Mouse (Mus musculus) E14TG2a.4 (cell line): ENCODE data around the gene Klrb1f.

Source experiments
- H3K27me3 ChIP-seq: 2 replicates; pipeline ENCODE4 v1.6.1; 2014; ENCODE audit warnings: low read length, control low read depth; ENCODE audit not compliant: insufficient read depth
- H3K36me3 ChIP-seq: 2 replicates; pipeline ENCODE4 v1.6.1; 2014; ENCODE audit warnings: low read length, control low read depth; ENCODE audit not compliant: insufficient read depth
- H3K4me1 ChIP-seq: replicated peaks from 2 replicates; pipeline ENCODE4 v1.6.1; 2014; ENCODE audit warnings: low read depth, low read length, control low read depth
- H3K4me3 ChIP-seq: replicated peaks from 2 replicates; pipeline ENCODE4 v1.5.1; 2014; ENCODE audit warnings: mild to moderate bottlenecking, low read length
- H3K9me3 ChIP-seq: 2 replicates; pipeline ENCODE4 v1.6.1; 2014; ENCODE audit warnings: low read length, control low read depth
- CTCF ChIP-seq: conservative IDR thresholded peaks from 2 replicates; pipeline ENCODE4 v1.5.1; 2014; ENCODE audit warnings: low read length
- NANOG ChIP-seq: IDR thresholded peaks from 2 replicates; pipeline ENCODE4 v1.6.1; 2014; ENCODE audit warnings: borderline replicate concordance, low read length, mixed read lengths
- POU5F1 ChIP-seq: IDR thresholded peaks from 2 replicates; pipeline ENCODE4 v1.6.1; 2014; ENCODE audit warnings: low read length, borderline replicate concordance

Klrb1f gene

DNA sequence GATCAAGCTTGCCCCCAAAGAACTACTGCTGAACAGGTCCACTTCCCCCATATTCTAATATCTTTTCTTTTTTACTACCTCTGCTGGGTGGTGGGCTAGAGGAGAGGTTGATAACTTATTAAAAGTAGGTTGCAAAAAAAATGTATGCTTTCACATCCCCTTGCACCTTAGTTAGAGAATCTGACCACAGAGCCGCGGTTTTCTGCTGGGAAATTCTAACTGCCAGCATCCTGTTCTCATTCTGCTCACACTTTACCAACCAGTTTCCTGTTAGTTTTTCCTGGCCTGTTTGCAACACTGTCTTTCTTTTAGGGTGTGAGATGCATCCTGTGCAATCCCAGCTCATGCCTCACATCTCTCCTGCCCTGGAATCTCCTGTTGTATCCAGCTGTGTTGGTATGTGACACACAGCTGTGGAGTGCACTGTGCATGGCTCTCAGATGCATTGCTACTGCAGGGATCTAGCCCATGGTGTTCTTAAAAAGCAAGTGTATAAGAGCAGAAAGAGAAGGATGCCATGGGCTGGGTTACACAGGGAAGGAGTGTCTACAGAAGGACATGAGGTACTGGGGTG lies 8.7 kb upstream of the Klrb1f start:
- H3K4me3 ChIP-seq = no peak overlapping the region
- H3K4me1 ChIP-seq = no peaks in the 10 kb centered on the region
- no peaks in the 10 kb centered on the region for H3K36me3 ChIP-seq
- peaks cover 7% of the 10 kb centered on the region; the same call in 1 of the 2 replicates for H3K9me3 ChIP-seq
- no peak for TF ChIP-seq NANOG
- no peak for TF ChIP-seq CTCF
- no peak for TF ChIP-seq POU5F1
- H3K27me3 ChIP-seq = no peaks in the 10 kb centered on the region

DNA sequence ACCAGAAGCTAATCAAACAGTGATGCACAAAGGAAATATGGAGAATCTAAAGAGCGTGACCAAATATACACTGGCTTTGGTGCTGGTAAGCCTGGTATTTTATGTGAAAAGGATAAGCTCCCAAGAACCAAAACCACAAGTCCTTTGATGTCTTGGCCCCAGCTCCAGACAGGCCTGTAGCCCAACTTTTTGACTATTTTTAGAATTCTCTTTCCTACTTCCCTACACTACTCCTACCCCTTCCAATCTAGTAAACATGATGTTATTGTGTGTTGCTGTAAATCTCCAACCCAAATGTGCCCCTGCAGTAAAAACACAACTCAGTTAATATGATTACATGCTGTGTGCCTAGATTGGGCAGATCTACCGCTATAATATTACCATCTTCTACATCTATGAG lies 4.2 kb upstream of the Klrb1f start:
- peaks cover 20% of the 10 kb centered on the region for H3K9me3 ChIP-seq
- H3K4me3 ChIP-seq = no peak overlapping the region
- no peaks in the 10 kb centered on the region for H3K36me3 ChIP-seq
- no peaks in the 10 kb centered on the region for H3K27me3 ChIP-seq
- H3K4me1 ChIP-seq = no peaks in the 10 kb centered on the region
- TF ChIP-seq POU5F1 (no peak), CTCF (no peak), NANOG (no peak)

DNA sequence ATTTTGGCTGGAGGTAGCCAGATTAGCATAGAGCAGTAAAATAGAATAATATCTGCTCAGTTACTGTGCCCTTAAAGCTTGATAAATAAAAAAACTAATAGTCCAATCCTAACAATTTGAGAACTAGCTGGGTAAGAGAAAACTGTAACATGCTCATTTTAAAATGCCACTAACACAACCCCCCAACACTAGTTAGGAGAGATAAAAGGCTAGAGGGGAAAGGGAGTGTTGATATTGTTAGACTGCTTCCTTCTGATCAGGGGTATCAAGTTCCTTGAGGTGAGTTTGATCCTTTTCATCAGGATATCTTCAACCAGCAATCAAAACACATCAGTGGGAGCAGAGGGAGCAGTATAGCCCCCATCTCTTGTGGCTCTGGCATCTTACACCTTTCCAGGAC lies 3.2 kb upstream of the Klrb1f start:
- Histone ChIP-seq H3K4me1 (no peaks in the 10 kb centered on the region), H3K27me3 (no peaks in the 10 kb centered on the region), H3K4me3 (no peak overlapping the region), H3K9me3 (peaks cover 20% of the 10 kb centered on the region), H3K36me3 (no peaks in the 10 kb centered on the region)
- TF ChIP-seq NANOG = no peak
- no peak for TF ChIP-seq POU5F1
- TF ChIP-seq CTCF = no peak

DNA sequence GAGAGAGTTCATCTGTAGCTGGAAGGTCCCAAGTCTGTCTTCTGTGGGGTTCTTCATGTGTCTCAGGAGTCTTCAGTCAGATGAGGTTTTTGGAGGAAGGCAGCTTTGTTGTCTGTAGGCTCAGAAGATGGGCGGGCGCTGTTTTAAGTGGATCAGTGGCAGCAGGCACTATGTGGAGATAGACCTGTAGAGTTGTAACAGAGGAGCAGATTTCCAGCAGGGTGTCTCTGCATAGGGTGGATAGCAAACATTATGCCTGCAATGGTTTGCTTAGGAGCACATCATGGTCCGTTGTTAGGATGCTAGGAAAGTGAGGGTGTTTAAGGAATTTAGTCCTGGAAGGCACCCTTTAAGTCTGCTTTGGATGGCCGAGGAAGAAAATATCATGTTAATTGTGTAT lies 2.7 kb downstream of the Klrb1f start:
- Histone ChIP-seq H3K4me1 (no peaks in the 10 kb centered on the region), H3K9me3 (peaks cover 6% of the 10 kb centered on the region; the same call in 1 of the 2 replicates), H3K36me3 (no peaks in the 10 kb centered on the region), H3K4me3 (no peak overlapping the region), H3K27me3 (no peaks in the 10 kb centered on the region)
- TF ChIP-seq CTCF = no peak
- no peak for TF ChIP-seq NANOG
- TF ChIP-seq POU5F1 = no peak

DNA sequence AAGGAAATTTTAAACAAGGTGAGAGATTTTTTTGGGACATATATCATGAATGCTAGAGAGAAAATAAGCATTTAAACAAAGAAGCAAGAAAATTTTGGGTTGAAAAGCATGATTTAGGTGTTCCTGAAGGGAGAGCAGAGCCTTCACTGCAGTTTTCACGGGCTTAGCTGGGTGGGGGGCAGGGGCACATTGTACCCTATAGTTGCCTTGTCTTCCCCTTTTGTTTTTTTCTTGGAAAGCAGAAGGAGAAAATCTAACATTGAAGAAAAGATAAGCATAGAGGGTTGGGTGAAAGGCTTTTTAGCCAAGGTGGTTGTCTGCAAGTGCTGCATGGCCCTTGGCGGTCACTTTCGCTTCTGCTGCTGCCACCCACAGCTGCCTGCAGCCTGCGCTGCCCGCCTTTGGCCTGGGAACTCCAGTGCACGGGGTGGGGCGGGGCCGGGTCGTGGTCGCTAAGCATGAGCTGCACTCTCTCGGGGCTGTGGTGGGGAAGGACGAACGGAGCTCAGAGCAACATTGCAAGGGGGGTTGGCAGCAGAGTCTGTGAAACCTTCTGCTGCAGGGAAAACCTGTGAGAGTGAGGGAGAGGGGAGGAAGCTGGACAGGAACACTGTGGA lies 3.3 kb downstream of the Klrb1f start:
- no peak for TF ChIP-seq NANOG
- Histone ChIP-seq H3K4me3 (0 out of 2 replicates have a peak overlapping the region, but pooled peaks have one; percentile 13), H3K27me3 (no peaks in the 10 kb centered on the region)

DNA sequence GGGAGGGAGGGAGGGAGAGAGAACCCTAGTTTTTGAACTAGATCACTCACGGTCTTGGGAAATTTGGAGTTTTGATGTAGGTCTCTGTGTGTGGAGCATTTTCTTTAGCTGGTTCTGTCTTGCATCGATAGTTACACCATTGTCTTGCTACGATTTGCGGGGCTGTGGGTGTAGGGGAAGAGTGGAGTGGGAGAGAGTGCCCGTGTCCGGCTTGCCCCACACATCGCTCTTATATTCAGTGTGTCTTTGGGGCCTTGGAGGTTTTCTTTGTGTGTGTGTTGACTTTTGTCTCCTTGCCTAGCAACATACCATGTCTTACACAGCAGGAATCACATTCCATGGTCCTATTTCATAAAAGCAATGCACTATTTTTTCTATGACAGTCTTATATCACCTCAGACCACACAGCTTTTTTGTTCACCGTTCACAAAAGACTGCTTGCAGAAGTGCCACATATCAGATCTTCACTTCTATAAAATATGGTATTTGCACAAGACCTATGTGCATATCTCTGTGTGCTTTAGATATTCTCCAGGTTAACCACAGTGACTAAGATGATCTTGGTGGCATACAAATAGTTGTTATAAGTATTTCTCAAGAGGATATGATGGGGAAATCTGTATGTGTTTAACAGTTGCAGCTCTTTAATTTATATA lies 4.0 kb downstream of the Klrb1f start:
- H3K4me3 ChIP-seq = no peak overlapping the region
- TF ChIP-seq NANOG (no peak), CTCF (no peak)
- H3K9me3 ChIP-seq = no peaks in the 10 kb centered on the region
- H3K4me1 ChIP-seq = no peaks in the 10 kb centered on the region
- no peaks in the 10 kb centered on the region for H3K36me3 ChIP-seq
- no peaks in the 10 kb centered on the region for H3K27me3 ChIP-seq

More for the DNA sequence above, 3.3 kb downstream of the Klrb1f start:
- Histone ChIP-seq H3K36me3 (no peaks in the 10 kb centered on the region), H3K9me3 (peaks cover under 1% of the 10 kb centered on the region; the same call in 1 of the 2 replicates), H3K4me1 (no peaks in the 10 kb centered on the region)

DNA sequence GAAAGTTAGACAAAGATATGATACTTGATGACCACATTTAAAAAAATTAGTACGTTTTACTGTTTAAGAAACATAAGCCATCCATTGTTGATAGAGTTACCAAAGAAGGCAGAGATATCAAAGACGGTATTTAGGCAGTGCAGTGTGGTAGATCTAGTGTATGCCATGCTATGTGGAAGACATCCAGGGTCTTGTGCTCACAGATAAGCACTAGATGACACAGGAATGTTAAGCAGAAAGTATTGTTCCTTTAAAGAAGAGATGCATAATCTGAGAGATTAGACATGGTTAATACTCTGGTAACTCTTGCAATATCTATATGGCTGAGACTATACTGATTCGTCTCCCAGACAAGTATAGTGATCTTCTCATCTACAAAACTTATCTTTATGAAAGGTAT lies 5.4 kb downstream of the Klrb1f start:
- H3K36me3 ChIP-seq = no peaks in the 10 kb centered on the region
- no peaks in the 10 kb centered on the region for H3K4me1 ChIP-seq
- no peaks in the 10 kb centered on the region for H3K9me3 ChIP-seq
- no peak for TF ChIP-seq POU5F1
- TF ChIP-seq CTCF = no peak
- TF ChIP-seq NANOG = no peak
- H3K27me3 ChIP-seq = no peaks in the 10 kb centered on the region
- H3K4me3 ChIP-seq = no peak overlapping the region

DNA sequence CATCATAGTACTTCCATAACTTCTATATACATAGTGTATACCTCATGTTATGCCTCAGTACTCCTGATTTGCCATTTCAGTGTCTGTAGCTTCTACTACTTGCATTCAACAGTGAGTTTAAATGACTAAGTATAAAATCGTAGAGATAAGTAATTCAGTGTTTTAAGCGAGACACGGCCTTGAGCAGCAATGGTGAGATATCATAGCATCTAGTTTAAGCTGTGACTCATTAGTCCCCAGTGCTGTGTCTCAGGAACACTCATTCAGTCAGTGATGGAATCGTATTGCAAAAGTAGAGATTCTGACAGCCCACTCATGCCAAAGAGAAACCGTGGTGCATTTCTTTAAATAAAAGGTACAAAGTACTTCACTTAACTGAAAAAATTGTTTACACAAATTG lies 6.0 kb downstream of the Klrb1f start:
- no peaks in the 10 kb centered on the region for H3K36me3 ChIP-seq
- TF ChIP-seq CTCF (no peak), POU5F1 (no peak), NANOG (no peak)
- H3K9me3 ChIP-seq = no peaks in the 10 kb centered on the region
- no peaks in the 10 kb centered on the region for H3K27me3 ChIP-seq
- H3K4me3 ChIP-seq = no peak overlapping the region
- no peaks in the 10 kb centered on the region for H3K4me1 ChIP-seq

DNA sequence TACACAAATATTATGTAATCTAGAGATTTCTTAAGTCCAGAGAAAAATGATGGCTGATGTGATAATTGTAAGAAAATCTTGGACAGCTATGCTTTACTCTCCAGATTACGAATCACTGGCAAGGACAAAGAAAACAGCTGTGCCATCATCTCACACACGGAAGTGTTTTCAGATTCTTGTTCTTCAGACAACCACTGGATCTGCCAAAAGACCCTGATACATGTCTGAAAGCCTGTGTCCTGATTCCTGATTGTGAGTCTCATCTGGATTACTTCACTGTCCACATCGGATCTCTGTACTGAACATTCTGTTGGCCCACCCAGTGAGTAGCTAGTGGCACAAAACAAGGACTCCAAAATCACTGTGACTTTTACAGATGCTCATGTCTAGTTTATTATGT lies 10.5 kb downstream of the Klrb1f start:
- TF ChIP-seq CTCF (no peak), POU5F1 (no peak), NANOG (no peak)
- H3K4me1 ChIP-seq = no peaks in the 10 kb centered on the region

More for the DNA sequence above, 10.5 kb downstream of the Klrb1f start:
- Histone ChIP-seq H3K4me3 (no peak overlapping the region), H3K36me3 (no peaks in the 10 kb centered on the region), H3K9me3 (peaks cover 10% of the 10 kb centered on the region), H3K27me3 (no peaks in the 10 kb centered on the region)
